9 mouse cellular contexts compared by ENCODE assay signal in genomic region chr14:61046091-61046681, GRCm38 (mm10). TPM values are rescaled to one million over a fixed set of nuclear protein-coding genes. Genes with fewer than 3 reads are reported as not detected.
A peak's percentile ranks its signal among the peaks of the same experiment; 100 is the strongest.
DNase-seq lines count a peak whose midpoint lies in the region; ATAC-seq and TF ChIP-seq lines count a peak whose summit lies in the region.
"Had no signal": no experiment of that assay in that cellular context is flagged by ENCODE, and none has a peak within 500 bp of the region (broad histone marks: within the 10 kb centered on the region; RNA-seq: fewer than 3 reads in every experiment).

TSS of gene Tnfrsf19 (minus strand) at chr14:61046490.

- H3K4me1 ChIP-seq in bone marrow macrophage, adult 2 months (ENCODE audit: control insufficient read depth, insufficient read depth, low read length), result no peaks in the 10 kb centered on the region
- H3K4me1 ChIP-seq in heart, embryonic 12.5 days (replicated peaks), result peaks cover 24% of the 10 kb centered on the region
- H3K4me1 ChIP-seq in liver, embryonic 14.5 days (replicated peaks; ENCODE audit: control insufficient read depth in 2 of 2, insufficient read depth in 2 of 2, low read length in 1 of 2), result peaks cover 0 to 2% of the 10 kb centered on the region in 2 experiments; a peak in 2 of 4 replicates
- H3K4me1 ChIP-seq in neural tube, embryonic 14.5 days (ENCODE audit: control insufficient read depth, insufficient read depth, low read length), result peaks cover 5% of the 10 kb centered on the region; the same call in 1 of the 2 replicates

- peak; percentile 4 for DNase-seq in 3134 (ENCODE audit: extremely low read depth, insufficient read length, low spot score)
- peak; percentile 8 for DNase-seq in fibroblast of lung, adult 2 months (ENCODE audit: low read depth)
- DNase-seq in kidney, postnatal 14 days, result peak; percentile 62
- DNase-seq in liver, embryonic 14.5 days (ENCODE audit: low read depth in 3 of 3, low spot score in 3 of 3), result no peak
- DNase-seq in telencephalon, adult 2 months (ENCODE audit: low read depth, low spot score), result peak; percentile 55

- H3K4me2 ChIP-seq in heart, embryonic 12.5 days, result peak within 1 kb of the TSS; percentile 79
- H3K4me2 ChIP-seq in liver, embryonic 14.5 days (ENCODE audit: low read depth), result peak within 1 kb of the TSS; percentile 50
- H3K4me2 ChIP-seq in neural tube, embryonic 14.5 days (ENCODE audit: low read depth, low read length), result peak within 1 kb of the TSS; percentile 65

- peak; percentile 86 for ATAC-seq in heart, embryonic 12.5 days (ENCODE audit: insufficient number of reproducible peaks, low FRiP score)
- ATAC-seq in liver, embryonic 14.5 days (ENCODE audit: insufficient read depth), result peak; percentile 48; the same call in 1 of the 2 replicates
- peak; percentile 95 for ATAC-seq in neural tube, embryonic 14.5 days (ENCODE audit: low read depth)

- no peaks in the 10 kb centered on the region for H3K9me3 ChIP-seq in heart, embryonic 12.5 days (replicated peaks)
- H3K9me3 ChIP-seq in liver, embryonic 14.5 days (ENCODE audit: control insufficient read depth, low read length), result no peaks in the 10 kb centered on the region
- H3K9me3 ChIP-seq in neural tube, embryonic 14.5 days (ENCODE audit: control insufficient read depth, low read length), result no peaks in the 10 kb centered on the region

- H3K4me3 ChIP-seq in bone marrow macrophage, adult 2 months (ENCODE audit: insufficient read depth, low read length), result peak within 1 kb of the TSS; percentile 14
- H3K4me3 ChIP-seq in heart, embryonic 12.5 days, result peak within 1 kb of the TSS; percentile 61
- H3K4me3 ChIP-seq in liver, embryonic 14.5 days (ENCODE audit: insufficient read depth in 1 of 2, low read depth in 2 of 2, low read length in 2 of 2), result peak within 1 kb of the TSS; percentile 34 to 46
- peak within 1 kb of the TSS; percentile 43 for H3K4me3 ChIP-seq in neural tube, embryonic 14.5 days (ENCODE audit: low read depth, low read length)

- H3K9ac ChIP-seq in heart, embryonic 12.5 days, result peak within 1 kb of the TSS; percentile 78
- H3K9ac ChIP-seq in liver, embryonic 14.5 days (replicated peaks), result 0 out of 2 replicates have a peak within 1 kb of the TSS, but pooled peaks have one; percentile 9
- H3K9ac ChIP-seq in neural tube, embryonic 14.5 days (replicated peaks; ENCODE audit: low read depth, low read length), result peak within 1 kb of the TSS; percentile 57

- WGBS in heart, embryonic 12.5 days, result under 1% methylated on average over 38 of the region's 38 CpGs
- under 1% methylated on average over 38 of the region's 38 CpGs for WGBS in liver, embryonic 14.5 days (ENCODE audit: insufficient replicate concordance)
- WGBS in neural tube, embryonic 14.5 days, result under 1% methylated on average over 38 of the region's 38 CpGs

- no peaks in the 10 kb centered on the region for H3K36me3 ChIP-seq in heart, embryonic 12.5 days
- no peaks in the 10 kb centered on the region for H3K36me3 ChIP-seq in liver, embryonic 14.5 days (replicated peaks; ENCODE audit: control insufficient read depth, insufficient read depth, low read depth)
- H3K36me3 ChIP-seq in neural tube, embryonic 14.5 days (ENCODE audit: control insufficient read depth, insufficient read depth, low read length), result no peaks in the 10 kb centered on the region

- TF ChIP-seq POLR2A in bone marrow macrophage, adult 2 months (IDR thresholded peaks at IDR 0.05; ENCODE audit: borderline replicate concordance, low read depth, low read length), result no peak

- no peak within 1 kb of the TSS for H3K27ac ChIP-seq in bone marrow macrophage, adult 2 months (ENCODE audit: insufficient read depth, low read depth, low read length)
- peak within 1 kb of the TSS; percentile 84 for H3K27ac ChIP-seq in heart, embryonic 12.5 days (ENCODE audit: poor library complexity, severe bottlenecking)
- H3K27ac ChIP-seq in liver, embryonic 14.5 days, result no peak within 1 kb of the TSS
- peak within 1 kb of the TSS; percentile 61 for H3K27ac ChIP-seq in neural tube, embryonic 14.5 days (ENCODE audit: low read depth, low read length)

- no peak for TF ChIP-seq EP300 in liver, embryonic 14.5 days (IDR thresholded peaks at IDR 0.05; ENCODE audit: low read depth)

- TF ChIP-seq CTCF in bone marrow macrophage, adult 2 months (IDR thresholded peaks at IDR 0.05; ENCODE audit: low read depth, low read length), result no peak
- no peak for TF ChIP-seq CTCF in liver, embryonic 14.5 days (IDR thresholded peaks at IDR 0.05; ENCODE audit: low read depth)

- H3K27me3 ChIP-seq in heart, embryonic 12.5 days (replicated peaks), result 0 out of 2 replicates have a peak, but pooled peaks cover 3% of the 10 kb centered on the region
- peaks cover 21% of the 10 kb centered on the region for H3K27me3 ChIP-seq in liver, embryonic 14.5 days (ENCODE audit: control insufficient read depth, insufficient read depth, low read length)
- no peaks in the 10 kb centered on the region for H3K27me3 ChIP-seq in neural tube, embryonic 14.5 days (ENCODE audit: control insufficient read depth, insufficient read depth, low read length)

RNA-seq across cellular contexts. Expression of gene Tnfrsf19, which starts in this region (rescaled TPM):
- polyA plus RNA-seq in bone marrow macrophage, adult 2 months (2012; ENCODE audit: insufficient read depth, insufficient read length, missing spikeins), result not detected in 2 replicates
- 28.4 and 28.9 TPM in 2 replicates for polyA plus RNA-seq in heart, embryonic 12.5 days (2016; fragmentation: Nextera tagmentation; extraction: Ambion mirVana)
- polyA plus RNA-seq in liver, embryonic 14.5 days (2012; rRNA removed), result 2.2 and 2.3 TPM in 2 replicates
- 3.6 and 5.3 TPM in 2 replicates for polyA plus RNA-seq in liver, embryonic 14.5 days (2014; fragmentation: Nextera tagmentation; extraction: Ambion mirVana)
- polyA plus RNA-seq in neural tube, embryonic 14.5 days (2014; fragmentation: Nextera tagmentation; extraction: Ambion mirVana), result 23.9 and 34.3 TPM in 2 replicates
- polyA plus RNA-seq: C2C12 had no signal

Comparison
In these comparisons a context has a peak if more than half of its experiments do, and no peak if none do; other contexts are left out.
1. DNase-seq: peak in 3134 (single experiment), fibroblast of lung, adult 2 months (single experiment), kidney, postnatal 14 days (single experiment) and telencephalon, adult 2 months (single experiment); none in liver, embryonic 14.5 days (0 of 3).
2. H3K27ac ChIP-seq: peak in heart, embryonic 12.5 days (single experiment) and neural tube, embryonic 14.5 days (single experiment); none in bone marrow macrophage, adult 2 months (single experiment) and liver, embryonic 14.5 days (single experiment).
3. H3K9ac ChIP-seq: peak in every context shown above with its lines; median percentile 78 in heart, embryonic 12.5 days; 57 in neural tube, embryonic 14.5 days; 9 in liver, embryonic 14.5 days.
4. Peak in every context shown above with its lines, with median percentiles within 50 percentile points of each other: H3K4me3 ChIP-seq, ATAC-seq and H3K4me2 ChIP-seq.